Mouse (Mus musculus): ENCODE data around the gene Rpia.
A peak's percentile ranks its signal among the peaks of the same experiment; 100 is the strongest.
"Not testable (repeated sequence)": the region's sequence is repeated elsewhere in the genome, so short reads cannot be mapped to it uniquely, and the experiment has no call there.

The Rpia gene

DNA sequence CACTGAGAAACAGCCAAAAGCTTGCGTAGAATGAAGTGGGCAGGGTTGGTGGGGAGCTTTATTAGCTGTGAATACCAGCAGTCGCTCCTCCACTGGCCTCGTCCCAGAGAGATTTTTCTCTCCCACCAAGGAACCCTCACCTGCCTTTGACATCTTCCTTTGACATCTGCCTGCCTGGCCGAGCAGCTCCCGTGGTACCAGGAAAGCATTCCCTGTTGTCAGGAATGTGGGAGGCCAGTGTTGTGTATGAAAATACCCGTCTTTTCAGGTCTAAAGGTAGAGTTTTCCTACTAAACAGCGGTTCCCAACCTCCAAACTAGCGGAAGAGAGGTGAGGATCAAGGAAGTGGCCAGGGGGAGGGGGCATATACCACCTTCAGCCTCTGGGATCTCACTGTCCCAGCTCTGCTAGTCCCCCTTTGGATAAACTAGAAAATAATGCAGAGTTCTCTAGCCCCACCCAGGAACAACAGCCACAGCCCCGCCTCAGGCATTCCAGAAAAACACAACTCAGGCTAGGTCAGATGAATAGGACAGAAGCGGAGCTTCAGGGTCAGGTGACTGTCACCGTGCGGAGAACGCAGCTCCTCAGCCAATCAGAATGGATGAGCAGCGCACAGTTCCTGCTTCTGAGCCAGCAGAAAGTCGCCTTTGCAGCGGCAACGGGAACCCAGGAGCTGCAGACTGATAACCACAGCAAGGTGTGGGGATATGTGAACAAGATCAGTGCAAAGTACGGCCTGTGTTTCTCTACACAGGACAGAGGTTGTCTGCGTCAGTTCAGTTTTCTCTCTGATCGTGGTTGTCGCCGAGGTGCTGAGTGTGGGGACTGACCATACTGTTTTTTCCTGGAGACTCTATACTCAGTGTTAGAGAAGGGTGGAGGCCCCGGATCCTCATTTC is 32.3 kb upstream of the Rpia start:
- H3K36me3 ChIP-seq (ENCODE audit: insufficient read depth, low read length), result no peaks in the 10 kb centered on the region
- TF ChIP-seq CTCF (conservative IDR thresholded peaks at IDR 0.05; ENCODE audit: low read length), result no peak
- H3K27me3 ChIP-seq (ENCODE audit: insufficient read depth, low read length), result no peaks in the 10 kb centered on the region
- H3K4me3 ChIP-seq (replicated peaks; ENCODE audit: low read length), result peak overlapping the region; percentile 76
- H3K9me3 ChIP-seq (ENCODE audit: low read length), result no peaks in the 10 kb centered on the region
- peaks cover 20% of the 10 kb centered on the region for H3K4me1 ChIP-seq (replicated peaks; ENCODE audit: low read depth, low read length)

DNA sequence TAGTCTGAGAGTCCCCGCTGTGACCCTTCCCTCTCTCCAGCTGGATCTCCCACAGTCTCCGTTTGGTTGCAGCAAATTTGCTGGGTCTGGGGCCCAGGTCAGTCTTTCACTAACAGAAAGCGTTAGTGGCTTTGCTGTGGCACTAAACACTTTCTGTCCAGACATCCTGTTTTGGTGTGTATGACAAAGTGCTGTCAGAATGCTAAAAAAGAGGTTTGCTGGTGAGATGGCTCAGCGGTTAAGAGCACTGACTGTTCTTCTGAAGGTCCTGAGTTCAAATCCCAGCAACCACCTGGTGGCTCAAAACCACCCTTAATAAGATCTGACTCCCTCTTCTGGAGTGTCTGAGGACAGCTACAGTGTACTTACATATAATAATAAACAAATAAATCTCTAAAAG is 31.2 kb upstream of the Rpia start:
- H3K9me3 ChIP-seq (ENCODE audit: low read length); H3K36me3 ChIP-seq (ENCODE audit: insufficient read depth, low read length); H3K4me3 ChIP-seq (replicated peaks; ENCODE audit: low read length); H3K27me3 ChIP-seq (ENCODE audit: insufficient read depth, low read length): not testable (repeated sequence)
- peaks cover 20% of the 10 kb centered on the region for H3K4me1 ChIP-seq (replicated peaks; ENCODE audit: low read depth, low read length)

DNA sequence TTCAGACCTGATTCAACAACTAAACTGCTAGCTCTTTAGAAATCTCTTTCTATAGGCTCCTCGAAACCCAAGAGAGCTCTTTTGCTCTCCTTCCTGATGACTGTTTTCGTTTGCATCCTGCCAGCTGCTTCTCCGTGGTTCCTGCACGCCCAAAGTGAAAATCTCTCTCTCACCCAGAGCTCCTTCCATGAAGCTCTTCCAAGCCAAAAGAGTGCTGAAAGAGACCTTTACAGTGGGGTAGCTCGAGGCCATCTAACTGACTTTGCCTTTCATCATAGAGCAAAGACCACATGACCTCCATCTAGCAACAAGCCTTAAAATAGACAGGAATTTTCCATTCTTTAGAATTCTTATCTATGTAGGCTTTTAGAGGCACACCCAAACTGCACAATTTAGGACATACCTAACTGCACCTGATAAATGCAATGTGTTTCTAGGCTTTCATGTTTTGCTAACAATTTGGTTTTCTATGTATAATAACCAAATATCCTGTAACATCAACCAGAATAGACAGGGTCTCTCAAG is 30.4 kb upstream of the Rpia start:
- Histone ChIP-seq H3K4me1 (replicated peaks; ENCODE audit: low read depth, low read length) (peaks cover 20% of the 10 kb centered on the region), H3K36me3 (ENCODE audit: insufficient read depth, low read length) (no peaks in the 10 kb centered on the region), H3K27me3 (ENCODE audit: insufficient read depth, low read length) (no peaks in the 10 kb centered on the region), H3K9me3 (ENCODE audit: low read length) (no peaks in the 10 kb centered on the region), H3K4me3 (replicated peaks; ENCODE audit: low read length) (no peak overlapping the region)
- TF ChIP-seq CTCF (conservative IDR thresholded peaks at IDR 0.05; ENCODE audit: low read length), result no peak
- TF ChIP-seq NANOG (IDR thresholded peaks at IDR 0.05; ENCODE audit: borderline replicate concordance, low read length), result no peak
- TF ChIP-seq POU5F1 (IDR thresholded peaks at IDR 0.05; ENCODE audit: borderline replicate concordance, low read length), result no peak

DNA sequence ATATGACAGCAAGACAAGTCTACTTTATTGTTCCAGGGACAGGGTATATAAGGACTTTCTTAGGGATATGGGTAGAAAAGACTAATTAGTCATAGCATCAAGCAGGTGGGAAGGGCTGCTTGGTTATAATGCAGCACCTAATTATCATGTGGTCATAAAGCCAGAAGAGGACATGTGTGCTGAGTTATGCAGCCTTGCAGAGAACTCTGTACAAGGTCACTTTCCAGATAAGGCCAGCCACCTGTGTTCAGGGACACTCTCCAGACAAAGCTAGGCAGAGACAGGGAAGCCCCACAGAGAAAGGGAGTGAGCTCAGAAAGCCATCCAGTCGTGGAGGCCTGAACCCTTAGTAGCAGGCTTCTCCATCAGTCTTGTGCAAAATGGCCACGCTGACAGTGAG is 29.5 kb upstream of the Rpia start:
- H3K4me3 ChIP-seq (replicated peaks; ENCODE audit: low read length), result no peak overlapping the region
- H3K9me3 ChIP-seq (ENCODE audit: low read length), result no peaks in the 10 kb centered on the region
- no peak for TF ChIP-seq POU5F1 (IDR thresholded peaks at IDR 0.05; ENCODE audit: borderline replicate concordance, low read length)
- TF ChIP-seq CTCF (conservative IDR thresholded peaks at IDR 0.05; ENCODE audit: low read length), result no peak
- no peak for TF ChIP-seq NANOG (IDR thresholded peaks at IDR 0.05; ENCODE audit: borderline replicate concordance, low read length)
- peaks cover 20% of the 10 kb centered on the region for H3K4me1 ChIP-seq (replicated peaks; ENCODE audit: low read depth, low read length)
- no peaks in the 10 kb centered on the region for H3K27me3 ChIP-seq (ENCODE audit: insufficient read depth, low read length)
- no peaks in the 10 kb centered on the region for H3K36me3 ChIP-seq (ENCODE audit: insufficient read depth, low read length)

DNA sequence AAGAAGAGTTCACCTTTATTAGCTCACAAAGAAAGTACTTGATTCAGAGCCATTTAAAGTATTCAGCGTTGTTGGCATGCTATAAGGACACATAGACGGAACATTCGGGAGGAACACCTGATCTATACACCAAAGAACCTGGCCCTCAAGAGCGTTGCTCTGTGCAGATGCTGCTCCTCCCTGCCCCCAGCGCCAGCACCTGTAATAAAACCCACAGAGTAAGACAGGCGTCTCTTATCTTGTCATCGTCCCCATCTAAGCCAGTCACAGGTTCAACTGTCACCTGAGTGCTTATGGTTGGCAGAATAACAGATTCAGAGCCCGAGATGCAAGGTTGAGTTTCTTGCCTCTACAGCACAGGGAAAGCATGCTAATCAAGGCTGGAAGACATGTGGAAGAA is 23.4 kb upstream of the Rpia start:
- Histone ChIP-seq H3K4me3 (replicated peaks; ENCODE audit: low read length) (no peak overlapping the region), H3K9me3 (ENCODE audit: low read length) (no peaks in the 10 kb centered on the region), H3K36me3 (ENCODE audit: insufficient read depth, low read length) (no peaks in the 10 kb centered on the region), H3K4me1 (replicated peaks; ENCODE audit: low read depth, low read length) (peaks cover 11% of the 10 kb centered on the region), H3K27me3 (ENCODE audit: insufficient read depth, low read length) (no peaks in the 10 kb centered on the region)
- TF ChIP-seq POU5F1 (IDR thresholded peaks at IDR 0.05; ENCODE audit: borderline replicate concordance, low read length), result no peak
- no peak for TF ChIP-seq NANOG (IDR thresholded peaks at IDR 0.05; ENCODE audit: borderline replicate concordance, low read length)
- no peak for TF ChIP-seq CTCF (conservative IDR thresholded peaks at IDR 0.05; ENCODE audit: low read length)

DNA sequence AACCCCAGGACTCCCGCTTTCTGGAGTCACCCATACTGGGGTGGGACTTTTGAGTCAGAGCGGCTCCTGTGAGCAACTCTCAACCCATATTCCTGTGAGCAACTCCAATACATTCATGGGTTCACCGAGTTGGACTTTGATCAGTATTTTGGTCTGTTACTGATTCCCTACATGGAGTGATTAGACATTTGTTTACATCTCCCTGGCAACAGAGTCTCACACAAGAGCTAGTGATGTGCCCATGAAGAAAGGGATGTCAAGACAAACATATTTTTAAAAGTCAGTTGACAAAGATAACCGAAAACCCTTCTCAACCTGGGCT is 22.6 kb upstream of the Rpia start:
- Histone ChIP-seq H3K27me3 (ENCODE audit: insufficient read depth, low read length) (no peaks in the 10 kb centered on the region), H3K36me3 (ENCODE audit: insufficient read depth, low read length) (no peaks in the 10 kb centered on the region), H3K4me3 (replicated peaks; ENCODE audit: low read length) (no peak overlapping the region), H3K4me1 (replicated peaks; ENCODE audit: low read depth, low read length) (peaks cover 11% of the 10 kb centered on the region), H3K9me3 (ENCODE audit: low read length) (no peaks in the 10 kb centered on the region)
- TF ChIP-seq NANOG (IDR thresholded peaks at IDR 0.05; ENCODE audit: borderline replicate concordance, low read length), result no peak
- no peak for TF ChIP-seq POU5F1 (IDR thresholded peaks at IDR 0.05; ENCODE audit: borderline replicate concordance, low read length)
- no peak for TF ChIP-seq CTCF (conservative IDR thresholded peaks at IDR 0.05; ENCODE audit: low read length)

DNA sequence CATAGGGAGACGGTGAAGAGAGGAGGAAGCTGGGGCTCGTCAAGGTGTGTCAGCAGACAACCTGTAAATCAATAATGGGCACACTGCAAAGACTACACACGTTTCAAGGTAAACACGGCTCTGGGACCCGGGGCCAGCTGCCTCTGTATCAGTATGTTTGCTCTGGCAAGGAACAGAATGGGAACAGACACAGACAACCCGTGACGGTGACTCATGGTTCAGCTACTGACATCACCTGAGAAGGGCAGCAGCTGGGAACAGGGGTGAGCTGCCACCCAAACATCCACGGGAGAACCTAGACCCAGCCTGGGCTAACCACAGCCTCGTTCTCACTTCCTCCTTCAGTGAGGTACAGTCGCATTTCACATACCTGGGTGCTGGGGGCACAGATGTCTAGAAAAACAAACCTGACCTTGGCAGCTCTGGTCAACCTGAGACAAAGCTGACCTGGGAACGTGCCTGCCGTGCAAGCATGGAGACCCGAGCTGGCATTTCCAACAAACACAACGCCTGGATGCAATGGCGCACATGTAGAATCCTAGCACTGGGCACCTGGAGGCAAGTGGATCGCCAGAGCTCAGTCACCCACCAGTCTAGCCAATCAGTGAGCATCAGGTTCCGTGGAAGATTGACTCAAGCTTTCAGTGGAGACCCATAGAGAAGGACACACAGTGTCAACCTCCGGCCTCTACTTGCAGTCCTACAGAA is 22.0 kb upstream of the Rpia start:
- no peak for TF ChIP-seq POU5F1 (IDR thresholded peaks at IDR 0.05; ENCODE audit: borderline replicate concordance, low read length)
- no peak for TF ChIP-seq NANOG (IDR thresholded peaks at IDR 0.05; ENCODE audit: borderline replicate concordance, low read length)
- Histone ChIP-seq H3K36me3 (ENCODE audit: insufficient read depth, low read length) (no peaks in the 10 kb centered on the region), H3K4me1 (replicated peaks; ENCODE audit: low read depth, low read length) (peaks cover 11% of the 10 kb centered on the region), H3K27me3 (ENCODE audit: insufficient read depth, low read length) (no peaks in the 10 kb centered on the region), H3K4me3 (replicated peaks; ENCODE audit: low read length) (no peak overlapping the region; the same call in 1 of the 2 replicates), H3K9me3 (ENCODE audit: low read length) (no peaks in the 10 kb centered on the region)

DNA sequence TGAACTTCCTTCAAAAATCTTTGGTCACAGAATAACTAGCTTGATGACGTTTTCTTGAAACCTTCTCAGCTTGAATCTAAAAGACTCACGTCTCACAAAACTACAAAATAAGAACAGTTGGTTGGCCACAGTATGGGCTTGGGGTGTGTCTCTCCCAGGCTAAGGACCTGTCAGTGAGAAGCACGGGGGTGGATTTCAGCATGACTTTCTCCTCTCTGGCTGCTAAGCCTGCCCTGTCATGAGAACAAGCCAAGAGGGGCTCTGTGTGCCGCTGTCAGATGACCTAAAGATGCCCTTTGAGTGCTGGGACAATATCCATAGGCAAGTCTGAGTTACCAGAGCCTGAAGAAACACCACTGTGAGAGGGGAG is 20.5 kb upstream of the Rpia start:
- Histone ChIP-seq H3K36me3 (ENCODE audit: insufficient read depth, low read length) (no peaks in the 10 kb centered on the region), H3K4me3 (replicated peaks; ENCODE audit: low read length) (no peak overlapping the region), H3K9me3 (ENCODE audit: low read length) (no peaks in the 10 kb centered on the region), H3K4me1 (replicated peaks; ENCODE audit: low read depth, low read length) (peaks cover 17% of the 10 kb centered on the region), H3K27me3 (ENCODE audit: insufficient read depth, low read length) (no peaks in the 10 kb centered on the region)
- TF ChIP-seq CTCF (conservative IDR thresholded peaks at IDR 0.05; ENCODE audit: low read length) (no peak), POU5F1 (IDR thresholded peaks at IDR 0.05; ENCODE audit: borderline replicate concordance, low read length) (no peak), NANOG (IDR thresholded peaks at IDR 0.05; ENCODE audit: borderline replicate concordance, low read length) (no peak)
